Mouse (Mus musculus): ENCODE results near the gene Olfr535.
"Not testable (repeated sequence)": the region's sequence is repeated elsewhere in the genome, so short reads cannot be mapped to it uniquely, and the experiment has no call there.

Gene Olfr535

GRCm38 (mm10) chr7:140483916-140484315 is at the start of gene Olfr535:
Olfr535 (plus strand) TSS chr7:140484216.
- no peak for DNase-seq

- DNase-seq, result no peak
Measured at GRCm38 (mm10) chr7:140443141-140443540, 40.9 kb upstream of the Olfr535 start.

GRCm38 (mm10) chr7:140463070-140463469 is 20.9 kb upstream of the Olfr535 start, which contains the start of gene Olfr533:
Olfr533 (plus strand) TSS chr7:140463370.
- DNase-seq, result not testable (repeated sequence)

- no peak for DNase-seq
Measured at GRCm38 (mm10) chr7:140477886-140478285, 6.1 kb upstream of the Olfr535 start.

- no peak for DNase-seq
Measured at GRCm38 (mm10) chr7:140478733-140479132, 5.3 kb upstream of the Olfr535 start.

GRCm38 (mm10) chr7:140488981-140489380 is 5.0 kb downstream of the Olfr535 start:
- DNase-seq, result no peak

GRCm38 (mm10) chr7:140494231-140494630 is 10.2 kb downstream of the Olfr535 start:
- DNase-seq, result no peak

GRCm38 (mm10) chr7:140494702-140495101 is 10.7 kb downstream of the Olfr535 start:
- DNase-seq, result no peak

- DNase-seq, result not testable (repeated sequence)
Measured at GRCm38 (mm10) chr7:140507346-140508021, 23.5 kb downstream of the Olfr535 start, which contains the start of gene Olfr536. Olfr536 (minus strand) TSS chr7:140507396.

GRCm38 (mm10) chr7:140539746-140540145 is 55.7 kb downstream of the Olfr535 start:
- no peak for DNase-seq
